Mouse (Mus musculus) adrenal gland, adult 2 months (tissue): Measurements from ENCODE around the gene Pfdn4. TPM values are rescaled to one million over a fixed set of nuclear protein-coding genes. Genes with fewer than 3 reads are reported as not detected.
A peak's percentile ranks its signal among the peaks of the same experiment; 100 is the strongest.

ENCODE experiments used
- DNase-seq: peaks from one replicate; pipeline ENCODE4 v3.0.0; 2021
- polyA plus RNA-seq: library from polyadenylated mRNA; depleted of rRNA; stranded (reverse); fragments of >200 nt; gene quantifications from 2 replicates; pipeline ENCODE4 v1.2.3, GENCODE M21; 2012
- total RNA-seq, 2 experiments: library from RNA; stranded (reverse); gene quantifications; 2 replicates each; pipeline ENCODE4 v1.2.3; 2021

Pfdn4 gene
- total and polyA plus RNA-seq, 3 experiments: 4.1 to 21.0 (median 10.1) TPM

GRCm38 (mm10) chr2:170497091-170497566, 901 bp downstream of the Pfdn4 start, which contains the start of gene Cyp24a1:
Gene Cyp24a1, minus strand, starts transcription at chr2:170497145.
- peak; percentile 92 for DNase-seq

DNA sequence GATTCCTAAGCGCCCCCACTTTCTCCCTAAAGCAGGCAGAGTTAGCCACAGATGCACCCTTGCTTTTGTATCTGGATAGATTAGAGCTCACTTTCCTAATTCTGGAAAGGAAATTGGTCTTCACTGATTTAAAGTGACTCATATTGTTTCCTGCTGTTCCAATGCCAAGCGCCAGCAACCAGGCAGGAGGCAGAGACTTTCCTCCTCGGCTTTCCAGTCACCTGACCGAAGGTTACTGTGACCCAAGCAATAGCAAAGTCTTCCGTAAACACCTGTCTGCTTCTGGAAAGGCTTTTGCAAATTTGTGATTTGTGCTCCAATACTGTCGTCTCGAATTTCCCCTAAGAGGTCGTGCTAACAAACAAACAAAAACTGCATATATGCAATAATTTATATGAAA, 1.8 kb downstream of the Pfdn4 start:
- DNase-seq: peak; percentile 8

DNA sequence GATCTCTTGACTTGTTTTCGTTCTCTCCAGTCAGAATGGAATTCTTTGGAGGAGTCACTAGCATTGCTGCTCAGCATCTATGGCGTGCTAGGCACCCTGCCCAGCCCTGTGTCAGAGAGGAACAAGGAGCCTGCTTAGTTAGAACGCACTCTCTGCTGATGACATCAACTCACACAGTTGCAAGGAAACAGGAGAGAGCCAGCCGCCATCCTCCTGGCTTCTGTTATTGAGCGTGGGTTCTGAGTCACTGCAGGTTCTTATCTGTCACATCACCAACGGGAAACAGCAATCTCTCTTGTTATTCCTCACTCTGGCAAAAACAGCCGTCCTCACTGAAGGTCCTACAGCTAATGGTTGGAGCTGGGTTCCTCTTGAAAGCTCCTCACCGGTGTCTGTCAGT, 7.1 kb downstream of the Pfdn4 start:
- DNase-seq: peak; percentile 15

DNA sequence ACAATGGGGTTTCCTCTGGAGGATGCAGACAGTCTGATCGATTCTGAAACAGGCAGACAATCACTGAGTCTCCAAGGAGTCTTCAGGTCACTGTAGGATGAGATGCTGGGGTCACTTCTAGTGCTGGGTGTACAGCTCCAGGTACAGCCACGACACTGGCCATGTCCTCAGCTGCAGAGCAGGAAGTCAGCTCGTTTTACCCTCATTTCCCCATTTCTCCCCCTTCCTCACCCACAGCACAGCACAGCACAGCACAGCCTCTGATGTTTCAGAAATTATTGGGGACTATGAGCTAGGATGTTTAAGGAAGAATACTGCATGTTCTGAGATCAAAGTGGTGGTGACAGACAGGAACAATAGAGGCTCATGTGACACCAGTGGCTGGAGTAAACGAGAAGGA, 7.8 kb downstream of the Pfdn4 start:
- DNase-seq: no peak

DNA sequence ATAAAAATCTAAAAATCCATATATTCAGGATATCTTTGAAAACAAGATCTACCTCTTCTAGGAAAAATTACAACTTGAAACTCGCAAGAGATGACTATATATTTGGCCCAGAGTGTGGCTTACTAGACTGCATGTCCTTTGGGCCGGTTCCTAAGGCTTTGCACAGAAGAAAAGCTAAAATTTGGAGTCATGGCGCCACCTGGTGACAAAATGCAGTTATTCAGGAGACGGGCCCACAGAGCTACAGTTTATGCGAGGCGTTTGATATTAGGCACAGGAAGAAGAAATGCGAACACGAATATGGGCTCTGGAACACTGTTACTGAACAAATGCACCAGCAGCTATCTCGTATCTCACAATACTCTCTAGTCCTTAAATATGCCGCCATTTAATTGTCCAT, 11.5 kb downstream of the Pfdn4 start:
- peak; percentile 79 for DNase-seq

DNA sequence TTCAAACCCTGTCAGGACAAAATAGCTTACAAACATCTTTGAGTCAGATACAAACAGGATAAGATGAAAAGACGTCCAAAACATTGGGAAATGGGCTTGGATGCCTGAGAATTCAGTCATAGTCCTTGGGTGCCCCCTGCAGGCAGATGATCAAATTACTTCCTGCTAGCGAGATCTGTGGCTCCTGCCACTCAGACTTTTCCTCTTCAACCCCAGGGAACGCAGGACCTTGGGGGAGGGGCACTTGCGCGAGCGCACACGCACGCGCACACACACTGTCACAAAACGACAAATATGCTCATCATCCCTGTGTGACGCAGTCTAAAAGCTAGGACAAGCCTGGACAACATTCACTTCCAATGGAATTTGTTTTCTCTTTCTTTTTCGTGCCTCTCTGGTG, 12.6 kb downstream of the Pfdn4 start:
- peak; percentile 90 for DNase-seq

GRCm38 (mm10) chr2:170511073-170511891, 15.1 kb downstream of the Pfdn4 start:
- peak; percentile 93 for DNase-seq

GRCm38 (mm10) chr2:170513756-170514155, 17.5 kb downstream of the Pfdn4 start:
- no peak for DNase-seq

DNA sequence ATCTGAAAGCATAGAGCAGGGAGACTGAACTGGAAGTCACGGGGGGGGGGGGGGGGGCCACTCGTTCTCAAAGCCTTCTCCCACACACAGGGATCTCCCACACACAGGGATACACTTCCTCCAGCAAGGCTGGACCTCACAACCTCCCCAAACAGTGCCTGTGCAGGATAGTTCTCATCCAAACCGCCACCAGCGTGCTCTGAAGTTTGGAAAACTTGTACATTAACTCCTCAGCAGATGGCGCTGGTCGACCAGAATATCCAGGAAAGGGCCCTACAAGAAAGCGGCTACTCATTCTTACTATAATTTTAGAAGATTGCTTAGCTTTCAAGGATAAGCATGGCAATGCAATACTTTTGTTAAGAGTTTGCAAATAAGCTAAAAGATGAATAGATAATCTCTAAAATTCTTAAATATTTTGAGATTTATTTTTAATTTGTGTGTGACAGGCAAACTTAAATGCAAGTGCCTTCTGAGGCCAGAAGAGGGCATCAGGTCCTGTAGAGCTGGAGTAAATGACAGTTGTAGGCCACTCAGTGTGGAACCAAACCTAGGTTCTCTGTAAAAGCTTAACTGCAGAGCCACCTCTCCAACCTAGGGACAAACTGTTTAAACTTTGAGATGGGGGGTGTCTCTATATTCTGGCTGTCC, 24.2 kb downstream of the Pfdn4 start:
- peak; percentile 39 for DNase-seq

- no peak for DNase-seq
Observed at GRCm38 (mm10) chr2:170526513-170526912, 30.3 kb downstream of the Pfdn4 start.

- DNase-seq: no peak
Observed at GRCm38 (mm10) chr2:170528061-170528460, 31.8 kb downstream of the Pfdn4 start.

- no peak for DNase-seq
Observed at GRCm38 (mm10) chr2:170529766-170530165, 33.5 kb downstream of the Pfdn4 start.

- DNase-seq: no peak
Observed at GRCm38 (mm10) chr2:170530256-170530655, 34.0 kb downstream of the Pfdn4 start.

DNA sequence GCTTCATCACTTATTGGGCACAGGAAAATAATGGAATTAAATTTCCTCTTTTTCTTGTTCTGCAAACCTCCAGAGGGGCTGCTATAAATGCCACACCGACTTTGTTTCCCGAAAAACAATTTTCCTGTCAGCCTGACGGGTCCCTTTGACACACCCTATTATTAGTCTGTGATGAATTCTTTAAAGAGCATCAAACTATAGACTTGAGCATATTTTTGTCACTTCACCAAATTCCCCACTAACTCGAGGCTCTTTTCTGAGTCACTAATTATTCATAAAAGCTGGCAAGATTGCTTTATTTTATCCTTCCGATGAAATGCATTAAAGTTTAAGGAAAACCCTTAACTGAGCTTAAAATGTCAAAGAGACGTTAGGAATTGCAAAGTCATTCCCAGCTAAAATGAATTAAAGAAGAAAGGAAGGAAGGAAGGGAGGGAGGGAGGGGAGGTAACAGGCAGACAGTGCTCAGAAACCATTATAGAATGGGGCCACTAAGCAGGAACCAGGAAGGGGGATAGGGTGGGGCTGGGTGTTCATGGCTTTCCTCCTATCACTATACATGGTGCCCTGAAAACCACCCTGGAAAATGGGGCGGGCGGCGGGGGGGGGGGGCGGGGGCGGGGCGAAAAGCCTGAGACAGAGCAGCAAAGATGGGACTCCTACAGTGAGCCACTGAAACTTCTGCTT, 38.0 kb downstream of the Pfdn4 start:
- DNase-seq: no peak

GRCm38 (mm10) chr2:170534803-170535174, 38.6 kb downstream of the Pfdn4 start:
- DNase-seq: no peak

DNA sequence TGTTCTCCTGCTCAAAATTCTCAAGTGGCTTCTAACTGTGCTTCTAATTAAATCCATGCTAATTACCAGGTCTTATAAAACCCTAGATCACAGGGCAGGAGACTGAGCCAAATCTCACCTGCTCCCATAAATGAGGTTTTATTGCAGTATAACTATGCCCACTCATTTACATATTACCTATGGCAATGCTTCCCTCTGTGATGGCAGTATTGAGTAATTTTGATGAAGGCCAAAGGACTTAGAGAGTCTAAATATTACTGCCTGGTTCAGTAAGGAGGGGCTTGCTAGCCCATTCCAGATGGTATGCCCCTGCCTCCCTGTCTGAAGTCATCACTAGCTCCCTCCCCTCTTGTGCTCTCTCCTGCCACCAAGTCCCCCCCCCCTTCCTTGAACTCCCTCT, 39.6 kb downstream of the Pfdn4 start:
- no peak for DNase-seq

GRCm38 (mm10) chr2:170539211-170539610, 43.0 kb downstream of the Pfdn4 start:
- DNase-seq: no peak

DNA sequence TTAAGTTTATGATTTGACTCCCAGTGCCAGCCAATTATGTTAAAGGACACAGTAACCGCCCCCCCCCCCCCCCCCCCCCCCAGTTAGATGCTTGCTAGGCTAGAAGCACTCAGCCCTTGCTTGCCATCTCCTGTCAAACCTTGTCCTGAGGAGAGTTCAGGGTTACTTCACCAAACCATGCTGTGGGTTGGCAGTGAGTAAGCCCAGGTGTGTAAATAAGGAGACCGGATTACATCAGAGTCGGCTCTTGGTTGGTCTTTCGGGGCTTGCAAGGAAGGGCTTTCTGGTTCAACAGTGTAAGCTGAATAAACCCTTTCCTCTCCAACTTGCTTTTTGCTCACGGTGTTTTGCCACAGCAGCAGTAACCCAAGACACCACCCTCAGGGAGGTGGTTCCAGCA, 47.4 kb downstream of the Pfdn4 start:
- DNase-seq: no peak

DNA sequence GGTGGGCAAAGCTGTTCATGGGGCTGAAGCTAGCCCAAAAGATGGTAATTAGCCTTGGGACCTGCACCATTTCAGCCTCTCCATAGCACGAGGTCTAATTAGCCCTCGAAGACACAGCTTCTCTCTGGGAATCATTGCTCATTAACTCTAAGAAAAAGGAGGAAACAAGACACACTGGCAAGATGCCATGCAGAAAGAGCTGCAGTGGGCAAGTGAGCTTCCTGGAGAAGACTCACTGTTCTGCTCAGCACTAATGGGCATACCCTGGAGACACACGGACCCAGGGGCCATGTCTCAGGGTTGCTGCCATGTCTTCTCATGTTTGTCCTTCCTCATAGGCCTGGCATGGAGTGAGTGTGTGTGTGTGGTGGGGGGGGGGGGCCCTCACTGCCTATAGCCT, 47.9 kb downstream of the Pfdn4 start:
- DNase-seq: no peak

GRCm38 (mm10) chr2:170544950-170545349, 48.7 kb downstream of the Pfdn4 start:
- DNase-seq: no peak

GRCm38 (mm10) chr2:170545745-170546144, 49.5 kb downstream of the Pfdn4 start:
- no peak for DNase-seq

DNA sequence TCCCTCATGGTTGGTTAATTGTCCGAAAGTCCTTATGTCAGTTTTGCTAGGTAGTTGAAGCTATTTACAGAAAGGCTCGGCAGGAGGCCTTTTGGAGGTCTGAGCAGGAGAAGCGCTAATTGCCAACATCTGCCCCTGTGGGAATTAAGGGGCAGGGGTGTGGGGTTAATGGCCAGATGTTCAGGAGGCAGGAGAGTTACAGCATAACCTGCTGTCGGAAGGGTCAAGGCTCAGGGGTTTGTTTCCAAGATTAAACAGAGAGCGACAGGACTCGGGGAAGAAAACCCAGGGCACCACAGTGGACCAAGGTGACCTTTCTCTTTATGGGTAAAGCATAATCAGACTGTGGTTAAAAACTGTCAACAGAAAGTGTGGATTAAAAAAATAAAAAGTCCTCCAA, 51.3 kb downstream of the Pfdn4 start:
- DNase-seq: no peak

GRCm38 (mm10) chr2:170548046-170548445, 51.8 kb downstream of the Pfdn4 start:
- no peak for DNase-seq
